Mouse (Mus musculus): Measurements from ENCODE around the gene Mbtps2. TPM values are rescaled to one million over a fixed set of nuclear protein-coding genes. Genes with fewer than 3 reads are reported as not detected.
A peak's percentile ranks its signal among the peaks of the same experiment; 100 is the strongest.

The Mbtps2 gene
- polyA plus RNA-seq, 1 experiment from 2014 or later = 24.3 TPM

DNA sequence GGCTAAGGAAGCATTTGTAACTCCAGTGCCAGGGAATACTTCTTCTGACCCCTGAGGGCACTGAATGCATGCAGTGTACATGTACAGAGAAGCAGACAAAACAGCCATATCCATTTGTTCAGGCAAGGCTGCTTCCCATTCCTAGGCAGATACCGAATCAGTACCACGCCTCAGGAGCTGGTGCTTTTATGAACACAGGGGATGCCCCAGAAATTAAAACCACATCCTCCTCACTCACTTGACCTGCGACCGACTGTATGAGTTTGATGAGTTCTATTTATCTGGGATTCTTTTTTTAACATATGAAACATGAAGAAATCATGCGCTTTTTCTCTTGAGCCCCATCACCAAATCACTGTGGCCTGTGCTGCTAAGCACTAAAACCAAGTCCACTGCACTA is 1.7 kb downstream of the Mbtps2 start:
- no peak for ATAC-seq (ENCODE audit: insufficient number of reproducible peaks, insufficient read depth, low FRiP score, low TSS enrichment, low read depth)
- H3K36me3 ChIP-seq = no peaks in the 10 kb centered on the region
- H3K27ac ChIP-seq = no peak overlapping the region
- H3K4me1 ChIP-seq = 0 out of 2 replicates have a peak, but pooled peaks cover 5% of the 10 kb centered on the region
- 66% methylated on average over 5 of the region's 5 CpGs for WGBS
- no peaks in the 10 kb centered on the region for H3K9me3 ChIP-seq
- H3K4me3 ChIP-seq = peak overlapping the region; percentile 57; the same call in 1 of the 2 replicates
- H3K4me2 ChIP-seq = peak overlapping the region; percentile 56
- no peak overlapping the region for H3K9ac ChIP-seq
- H3K27me3 ChIP-seq = peaks cover 4% of the 10 kb centered on the region

DNA sequence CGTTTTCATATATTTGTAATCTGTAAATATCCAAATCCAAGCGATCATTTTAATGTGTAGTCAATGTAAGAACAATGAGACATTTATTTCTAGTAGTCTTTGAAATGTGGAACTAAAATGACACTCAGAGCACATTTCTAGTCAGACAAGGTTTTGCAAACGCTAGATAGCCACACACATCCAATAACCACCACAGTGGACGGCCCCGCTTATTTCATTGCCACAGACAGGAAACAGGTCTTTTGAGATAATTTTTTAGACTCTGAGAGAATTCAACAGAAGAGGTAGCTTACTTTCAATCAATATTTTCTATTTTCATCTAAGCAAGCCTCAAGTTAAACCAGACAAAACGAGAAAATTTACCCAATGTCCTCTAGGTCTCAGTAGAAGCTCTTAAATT is 2.6 kb downstream of the Mbtps2 start:
- 82% methylated on average over 6 of the region's 6 CpGs for WGBS
- Histone ChIP-seq H3K9ac (no peak overlapping the region), H3K4me2 (no peak overlapping the region), H3K9me3 (no peaks in the 10 kb centered on the region), H3K27ac (no peak overlapping the region), H3K27me3 (peaks cover 4% of the 10 kb centered on the region), H3K4me1 (0 out of 2 replicates have a peak, but pooled peaks cover 5% of the 10 kb centered on the region), H3K36me3 (no peaks in the 10 kb centered on the region), H3K4me3 (no peak overlapping the region)
- ATAC-seq (ENCODE audit: insufficient number of reproducible peaks, insufficient read depth, low FRiP score, low TSS enrichment, low read depth) = no peak

DNA sequence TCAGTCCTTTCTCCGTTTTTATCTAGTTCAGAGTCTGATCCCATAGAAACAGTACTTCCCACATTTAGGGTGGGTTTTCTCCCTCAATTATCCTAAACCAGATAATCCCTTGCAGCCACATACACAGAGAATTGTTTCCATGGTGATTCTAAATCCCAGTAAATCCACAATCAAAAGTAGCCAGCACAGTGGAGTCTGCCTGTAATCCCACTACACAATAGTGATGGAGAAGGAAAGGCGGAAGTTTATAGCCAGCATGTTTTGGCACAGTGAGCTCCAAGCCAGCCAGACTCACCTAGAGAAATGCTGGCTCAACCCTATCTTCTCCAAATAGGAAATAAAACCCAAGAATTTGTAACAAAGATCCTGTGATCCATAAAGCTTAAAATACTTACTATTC is 3.9 kb downstream of the Mbtps2 start:
- H3K36me3 ChIP-seq = 0 out of 2 replicates have a peak, but pooled peaks cover 6% of the 10 kb centered on the region
- no peak overlapping the region for H3K27ac ChIP-seq
- no peaks in the 10 kb centered on the region for H3K9me3 ChIP-seq
- H3K27me3 ChIP-seq = peaks cover 4% of the 10 kb centered on the region
- no peak overlapping the region for H3K9ac ChIP-seq
- WGBS = 71% methylated on average over 2 of the region's 2 CpGs
- H3K4me2 ChIP-seq = no peak overlapping the region
- 0 out of 2 replicates have a peak, but pooled peaks have one; percentile 20 for ATAC-seq (ENCODE audit: insufficient number of reproducible peaks, insufficient read depth, low FRiP score, low TSS enrichment, low read depth)
- 0 out of 2 replicates have a peak, but pooled peaks cover 5% of the 10 kb centered on the region for H3K4me1 ChIP-seq
- no peak overlapping the region for H3K4me3 ChIP-seq

DNA sequence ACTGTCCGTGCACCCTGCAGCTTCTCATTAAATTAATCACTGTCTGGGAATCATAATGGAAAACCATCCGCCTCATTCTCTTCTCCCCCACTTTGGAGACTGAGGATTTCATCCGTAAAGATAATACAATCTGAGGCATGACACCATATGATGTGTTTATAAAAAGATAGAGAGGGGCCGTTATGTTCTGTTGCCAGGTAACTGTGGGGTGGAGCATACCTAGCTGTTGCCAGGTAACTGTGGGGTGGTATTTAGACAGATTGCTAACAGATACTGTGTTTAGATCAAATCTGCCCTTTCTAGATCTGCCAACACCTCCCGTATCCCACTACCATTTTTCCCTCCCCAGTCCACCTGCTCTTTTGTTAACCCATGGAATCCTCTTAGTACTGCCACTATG is 11.5 kb downstream of the Mbtps2 start:
- Histone ChIP-seq H3K4me3 (no peak overlapping the region), H3K4me2 (no peak overlapping the region), H3K9me3 (no peaks in the 10 kb centered on the region), H3K9ac (no peak overlapping the region), H3K27me3 (no peaks in the 10 kb centered on the region), H3K4me1 (no peaks in the 10 kb centered on the region), H3K36me3 (peaks cover 10% of the 10 kb centered on the region; the same call in 1 of the 2 replicates), H3K27ac (no peak overlapping the region)
- WGBS = 87% methylated on average over 5 of the region's 5 CpGs
- ATAC-seq (ENCODE audit: insufficient number of reproducible peaks, insufficient read depth, low FRiP score, low TSS enrichment, low read depth) = no peak

DNA sequence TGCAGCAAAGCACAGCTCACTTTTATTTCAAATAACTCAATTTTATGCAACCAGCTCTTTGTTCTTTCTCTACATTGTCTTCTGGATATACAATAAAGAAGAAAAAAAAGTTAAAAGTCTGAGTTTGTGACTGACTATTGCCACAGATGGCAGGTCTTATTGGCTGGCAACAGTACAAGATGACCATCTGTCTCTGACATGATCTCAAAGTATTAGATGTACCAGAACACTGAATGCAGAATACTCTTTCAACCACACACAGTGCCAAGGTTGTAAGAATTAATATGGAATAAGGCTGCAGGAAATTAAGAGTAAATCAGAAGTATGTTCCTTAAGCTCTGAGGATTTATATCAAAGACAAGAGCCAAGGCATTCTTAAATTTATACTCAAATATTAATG is 12.1 kb downstream of the Mbtps2 start:
- Histone ChIP-seq H3K36me3 (peaks cover 10% of the 10 kb centered on the region; the same call in 1 of the 2 replicates), H3K4me2 (no peak overlapping the region), H3K4me1 (no peaks in the 10 kb centered on the region), H3K9me3 (no peaks in the 10 kb centered on the region), H3K4me3 (no peak overlapping the region), H3K27me3 (no peaks in the 10 kb centered on the region), H3K9ac (no peak overlapping the region), H3K27ac (no peak overlapping the region)
- no peak for ATAC-seq (ENCODE audit: insufficient number of reproducible peaks, insufficient read depth, low FRiP score, low TSS enrichment, low read depth)

DNA sequence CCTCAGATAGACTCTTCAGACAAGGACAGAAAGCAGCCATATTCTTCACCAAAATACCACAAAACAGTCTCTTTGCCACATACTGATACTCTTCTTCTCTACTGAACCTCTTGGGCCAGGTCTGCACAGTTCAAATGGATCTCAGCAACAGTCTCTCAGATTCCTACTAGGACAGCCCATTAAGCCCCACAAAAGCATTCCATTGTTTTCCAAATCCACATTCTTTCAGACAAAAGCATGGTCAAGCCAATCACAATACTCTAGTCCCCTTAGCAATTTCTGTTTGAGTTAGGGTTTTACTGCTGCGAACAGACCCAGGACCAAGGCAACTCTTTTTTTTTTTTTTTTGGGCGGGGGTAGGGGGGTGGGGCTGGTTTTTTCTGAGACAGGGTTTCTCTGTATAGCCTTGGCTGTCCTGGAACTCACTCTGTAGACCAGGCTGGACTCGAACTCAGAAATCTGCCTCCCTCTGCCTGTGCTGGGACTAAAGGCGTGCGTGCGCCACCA is 19.4 kb downstream of the Mbtps2 start:
- Histone ChIP-seq H3K9ac (no peak overlapping the region), H3K4me3 (no peak overlapping the region), H3K27me3 (no peaks in the 10 kb centered on the region), H3K4me2 (no peak overlapping the region), H3K36me3 (peaks cover 7% of the 10 kb centered on the region; the same call in 1 of the 2 replicates), H3K9me3 (no peaks in the 10 kb centered on the region), H3K27ac (no peak overlapping the region), H3K4me1 (no peaks in the 10 kb centered on the region)
- no peak for ATAC-seq (ENCODE audit: insufficient number of reproducible peaks, insufficient read depth, low FRiP score, low TSS enrichment, low read depth)
- WGBS = 74% methylated on average over 6 of the region's 6 CpGs

DNA sequence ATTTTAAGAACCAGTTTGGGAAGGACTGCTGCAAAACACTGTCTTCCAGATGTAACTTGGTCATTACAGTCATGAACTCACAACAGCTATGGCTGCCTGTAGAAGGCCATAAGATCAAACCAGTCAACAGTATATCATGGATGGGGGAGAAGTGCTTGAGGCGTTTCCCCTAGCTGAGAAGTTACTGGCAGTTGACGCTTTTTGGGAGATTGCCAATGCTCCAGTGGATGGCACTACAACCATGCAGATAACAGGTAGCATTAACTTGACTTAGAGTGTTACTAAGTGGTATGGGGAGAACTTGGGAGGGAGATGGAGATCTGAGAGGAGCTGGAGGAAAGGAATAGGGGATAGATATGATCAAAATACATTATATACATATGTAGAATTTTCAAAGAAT is 23.8 kb downstream of the Mbtps2 start:
- Histone ChIP-seq H3K9me3 (no peaks in the 10 kb centered on the region), H3K4me3 (no peak overlapping the region), H3K36me3 (0 out of 2 replicates have a peak, but pooled peaks cover 3% of the 10 kb centered on the region), H3K4me1 (no peaks in the 10 kb centered on the region), H3K9ac (no peak overlapping the region), H3K4me2 (no peak overlapping the region), H3K27me3 (no peaks in the 10 kb centered on the region), H3K27ac (no peak overlapping the region)
- ATAC-seq (ENCODE audit: insufficient number of reproducible peaks, insufficient read depth, low FRiP score, low TSS enrichment, low read depth) = no peak
- WGBS = 83% methylated on average over 2 of the region's 2 CpGs

DNA sequence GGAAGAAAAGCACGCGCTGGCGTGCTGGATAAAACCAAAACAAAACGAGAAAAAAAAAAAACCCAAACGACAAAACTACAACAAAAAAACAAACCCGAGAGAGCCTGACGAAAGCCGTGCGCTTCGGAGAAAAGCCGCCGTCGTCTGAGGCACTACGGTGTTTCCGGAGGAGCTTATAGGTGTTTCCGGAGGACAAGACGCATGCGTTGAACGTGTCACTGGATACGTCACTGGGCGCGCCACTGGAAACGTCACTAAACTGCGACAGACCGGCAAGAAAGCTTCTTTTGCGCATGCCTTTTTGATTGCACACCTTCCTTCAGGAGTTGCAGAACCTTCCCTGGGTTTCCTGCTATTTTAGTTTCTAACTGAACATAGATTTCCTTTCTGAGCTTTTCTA is 29.7 kb downstream of the Mbtps2 start, which contains the start of gene Yy2:
Yy2 (minus strand) TSS at position 146 of the 400 bp plus-strand sequence.
- no peaks in the 10 kb centered on the region for H3K4me1 ChIP-seq
- peaks cover 9% of the 10 kb centered on the region; the same call in 1 of the 2 replicates for H3K36me3 ChIP-seq
- no peak within 1 kb of the TSS for H3K4me2 ChIP-seq
- ATAC-seq (ENCODE audit: insufficient number of reproducible peaks, insufficient read depth, low FRiP score, low TSS enrichment, low read depth) = no peak
- H3K4me3 ChIP-seq = no peak within 1 kb of the TSS
- H3K9me3 ChIP-seq = no peaks in the 10 kb centered on the region
- H3K27ac ChIP-seq = no peak within 1 kb of the TSS
- H3K9ac ChIP-seq = no peak within 1 kb of the TSS
- 90% methylated on average over 26 of the region's 26 CpGs for WGBS
- H3K27me3 ChIP-seq = no peaks in the 10 kb centered on the region

DNA sequence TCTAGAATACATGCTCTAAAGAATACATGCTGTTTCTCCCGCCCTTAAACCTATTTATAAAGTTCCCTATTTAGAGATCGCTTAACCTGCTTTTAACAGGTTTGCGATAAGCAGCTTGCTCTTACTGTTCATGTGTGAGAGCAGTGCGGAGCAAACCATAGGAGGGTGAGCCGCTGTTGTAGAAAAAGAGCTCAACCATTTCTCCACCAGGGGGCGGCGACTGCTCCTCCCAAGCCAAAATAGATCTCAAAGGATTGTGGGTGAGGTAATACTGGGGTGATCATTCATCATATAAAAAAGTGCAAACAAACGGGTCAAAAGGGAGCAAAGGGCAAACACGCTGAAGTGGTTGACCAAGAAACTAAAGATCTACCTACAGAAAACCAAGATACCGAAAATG is 34.7 kb downstream of the Mbtps2 start:
- Histone ChIP-seq H3K4me2 (no peak overlapping the region), H3K27ac (no peak overlapping the region), H3K4me3 (no peak overlapping the region), H3K4me1 (no peaks in the 10 kb centered on the region), H3K27me3 (no peaks in the 10 kb centered on the region), H3K9me3 (no peaks in the 10 kb centered on the region), H3K9ac (no peak overlapping the region), H3K36me3 (peaks cover 9% of the 10 kb centered on the region; the same call in 1 of the 2 replicates)
- no peak for ATAC-seq (ENCODE audit: insufficient number of reproducible peaks, insufficient read depth, low FRiP score, low TSS enrichment, low read depth)
- 79% methylated on average over 10 of the region's 10 CpGs for WGBS

DNA sequence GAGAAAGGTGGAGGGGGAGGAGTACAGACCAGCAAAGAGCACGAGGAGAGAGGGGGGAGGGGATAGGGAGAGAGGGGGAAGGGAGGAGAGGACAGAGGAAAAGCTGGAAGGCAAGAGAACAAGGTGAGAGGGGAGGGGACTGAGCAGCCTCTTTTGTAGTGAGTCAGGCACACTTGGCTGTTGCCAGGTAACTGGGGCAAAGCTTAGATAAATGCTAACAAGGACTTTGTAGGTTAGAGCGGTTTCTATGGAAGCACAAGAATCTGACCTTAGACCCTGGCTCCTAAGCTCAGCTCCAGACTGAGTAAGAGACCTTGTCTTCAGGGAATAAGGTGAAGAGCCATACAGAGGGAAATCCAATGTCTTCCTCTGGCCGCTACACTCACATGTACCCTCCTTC is 51.4 kb downstream of the Mbtps2 start:
- WGBS = 30% methylated on average over 3 of the region's 3 CpGs

DNA sequence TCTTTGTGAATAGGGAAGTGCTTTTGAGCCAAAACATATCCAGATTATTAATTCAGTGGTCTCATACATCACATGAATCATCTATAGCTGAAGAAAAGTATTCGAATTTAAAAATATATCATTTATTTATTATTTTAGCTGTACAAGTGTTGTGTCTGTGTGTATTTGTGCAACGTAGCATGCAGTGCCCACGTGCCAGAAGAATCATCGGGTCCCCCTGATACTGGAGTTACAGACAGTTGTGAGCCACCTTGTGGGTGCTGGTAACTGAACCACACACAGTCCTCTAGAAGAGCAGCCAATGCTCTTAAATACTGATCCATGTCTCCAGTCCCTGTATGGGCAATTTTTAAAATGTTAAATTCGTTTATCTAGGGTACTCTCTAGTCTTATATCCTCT is 92.1 kb downstream of the Mbtps2 start:
- Histone ChIP-seq H3K36me3 (no peaks in the 10 kb centered on the region), H3K4me2 (no peak overlapping the region), H3K27me3 (no peaks in the 10 kb centered on the region; the same call in 1 of the 2 replicates), H3K9ac (no peak overlapping the region), H3K27ac (no peak overlapping the region), H3K4me3 (no peak overlapping the region), H3K4me1 (no peaks in the 10 kb centered on the region), H3K9me3 (no peaks in the 10 kb centered on the region)
- WGBS = 65% methylated on average over 5 of the region's 5 CpGs
- no peak for ATAC-seq (ENCODE audit: insufficient number of reproducible peaks, insufficient read depth, low FRiP score, low TSS enrichment, low read depth)

More for the DNA sequence above, 51.4 kb downstream of the Mbtps2 start:
- Histone ChIP-seq H3K9ac (no peak overlapping the region), H3K4me2 (no peak overlapping the region), H3K4me3 (no peak overlapping the region), H3K4me1 (no peaks in the 10 kb centered on the region), H3K27ac (no peak overlapping the region), H3K27me3 (no peaks in the 10 kb centered on the region), H3K9me3 (no peaks in the 10 kb centered on the region), H3K36me3 (peaks cover under 1% of the 10 kb centered on the region; the same call in 1 of the 2 replicates)
- no peak for ATAC-seq (ENCODE audit: insufficient number of reproducible peaks, insufficient read depth, low FRiP score, low TSS enrichment, low read depth)

DNA sequence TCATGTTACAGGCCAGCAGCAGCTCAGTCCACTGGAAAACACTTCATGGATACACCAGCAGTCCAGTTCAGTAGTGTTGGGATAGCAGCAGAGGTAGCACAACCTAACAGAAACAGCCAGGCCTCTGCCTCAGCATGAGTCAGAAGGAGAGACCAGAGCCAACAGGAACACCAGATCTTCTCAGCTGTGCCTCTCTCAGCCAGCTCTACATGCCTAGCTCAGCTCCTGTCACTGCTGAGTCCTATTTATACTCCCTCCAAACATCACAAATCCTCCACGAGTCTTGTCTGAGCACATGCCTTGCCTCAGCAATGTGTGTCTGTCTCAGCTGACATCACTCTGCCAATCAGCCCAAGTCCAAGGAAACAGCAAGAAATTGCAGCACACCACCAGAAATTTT is 94.0 kb downstream of the Mbtps2 start:
- WGBS = 67% methylated on average over 1 of the region's 1 CpGs

More for the DNA sequence above, 94.0 kb downstream of the Mbtps2 start:
- no peaks in the 10 kb centered on the region; the same call in 1 of the 2 replicates for H3K27me3 ChIP-seq
- H3K9me3 ChIP-seq = no peaks in the 10 kb centered on the region
- ATAC-seq (ENCODE audit: insufficient number of reproducible peaks, insufficient read depth, low FRiP score, low TSS enrichment, low read depth) = no peak
- no peaks in the 10 kb centered on the region for H3K4me1 ChIP-seq
- H3K4me3 ChIP-seq = no peak overlapping the region
- H3K36me3 ChIP-seq = no peaks in the 10 kb centered on the region
- no peak overlapping the region for H3K27ac ChIP-seq
- no peak overlapping the region for H3K4me2 ChIP-seq
- no peak overlapping the region for H3K9ac ChIP-seq
